Mouse (Mus musculus): ENCODE results near the gene Mfn2. TPM values are rescaled to one million over a fixed set of nuclear protein-coding genes. Genes with fewer than 3 reads are reported as not detected.

Mfn2 gene
- polyA plus RNA-seq, 1 experiment from 2014 or later = 15.5 TPM

- no peak overlapping the region for H3K9ac ChIP-seq
- H3K4me2 ChIP-seq = no peak overlapping the region
- WGBS (ENCODE audit: insufficient replicate concordance) = 65% methylated on average over 4 of the region's 4 CpGs
- ATAC-seq (ENCODE audit: insufficient read depth) = no peak
- peaks cover 40% of the 10 kb centered on the region for H3K36me3 ChIP-seq (replicated peaks)
- no peak overlapping the region for H3K27ac ChIP-seq (replicated peaks)
- peaks cover 6% of the 10 kb centered on the region for H3K9me3 ChIP-seq (replicated peaks)
- no peak overlapping the region for H3K4me3 ChIP-seq (replicated peaks)
- no peaks in the 10 kb centered on the region for H3K27me3 ChIP-seq
- no peaks in the 10 kb centered on the region for H3K4me1 ChIP-seq (replicated peaks)
These were observed 80.1 kb downstream of the Mfn2 start for GRCm38 (mm10) chr4:147824389-147824788.

Other genes with a start within 250 kb of the Mfn2 start
- not detected in 2 replicates for gene Zfp534, start 202.2 kb downstream of the Mfn2 start, polyA plus RNA-seq (2015; fragmentation: Nextera tagmentation; extraction: Ambion mirVana)
- 3.4 and 3.9 TPM in 2 replicates for gene Zfp984, start 94.9 kb downstream of the Mfn2 start, polyA plus RNA-seq (2015; fragmentation: Nextera tagmentation; extraction: Ambion mirVana)
- 1.0 and 1.4 TPM in 2 replicates for gene Zfp933, start 56.3 kb downstream of the Mfn2 start, polyA plus RNA-seq (2015; fragmentation: Nextera tagmentation; extraction: Ambion mirVana)
- gene Miip, start 35.9 kb downstream of the Mfn2 start, polyA plus RNA-seq (2015; fragmentation: Nextera tagmentation; extraction: Ambion mirVana) = 29.3 and 36.1 TPM in 2 replicates
- 2.1 TPM in 2 replicates for gene Fv1, start 35.7 kb downstream of the Mfn2 start, polyA plus RNA-seq (2015; fragmentation: Nextera tagmentation; extraction: Ambion mirVana)
- 29.0 and 30.6 TPM in 2 replicates for gene Plod1, start 32.1 kb upstream of the Mfn2 start, polyA plus RNA-seq (2015; fragmentation: Nextera tagmentation; extraction: Ambion mirVana)
- gene 2510039O18Rik, start 36.2 kb upstream of the Mfn2 start, polyA plus RNA-seq (2015; fragmentation: Nextera tagmentation; extraction: Ambion mirVana) = 7.8 and 8.9 TPM in 2 replicates
- gene Nppb, start 81.1 kb upstream of the Mfn2 start, polyA plus RNA-seq (2015; fragmentation: Nextera tagmentation; extraction: Ambion mirVana) = not detected in 2 replicates
- gene Nppa, start 96.0 kb upstream of the Mfn2 start, polyA plus RNA-seq (2015; fragmentation: Nextera tagmentation; extraction: Ambion mirVana) = 1.3 and 1.4 TPM in 2 replicates
- 1.5 and 1.6 TPM in 2 replicates for gene Clcn6, start 134.1 kb upstream of the Mfn2 start, polyA plus RNA-seq (2015; fragmentation: Nextera tagmentation; extraction: Ambion mirVana)
- gene Mthfr, start 134.4 kb upstream of the Mfn2 start, polyA plus RNA-seq (2015; fragmentation: Nextera tagmentation; extraction: Ambion mirVana) = 9.8 and 10.0 TPM in 2 replicates
- 10.0 and 11.0 TPM in 2 replicates for gene Agtrap, start 183.3 kb upstream of the Mfn2 start, polyA plus RNA-seq (2015; fragmentation: Nextera tagmentation; extraction: Ambion mirVana)
- gene Mad2l2, start 225.7 kb upstream of the Mfn2 start, polyA plus RNA-seq (2015; fragmentation: Nextera tagmentation; extraction: Ambion mirVana) = 12.9 and 13.2 TPM in 2 replicates
- 0.07 and 0.10 TPM in 2 replicates for gene Draxin, start 226.0 kb upstream of the Mfn2 start, polyA plus RNA-seq (2015; fragmentation: Nextera tagmentation; extraction: Ambion mirVana)
- gene Fbxo6, start 247.4 kb upstream of the Mfn2 start, polyA plus RNA-seq (2015; fragmentation: Nextera tagmentation; extraction: Ambion mirVana) = 11.0 and 11.9 TPM in 2 replicates

All from liver, embryonic 15.5 days (tissue).